Mouse (Mus musculus) forebrain, postnatal 0 days (tissue): ENCODE data around the gene Kif24. TPM values are rescaled to one million over a fixed set of nuclear protein-coding genes. Genes with fewer than 3 reads are reported as not detected.

ENCODE experiments used
- ATAC-seq: fragments of 200-750 bp; cut with Nextera tagmentation; 2 replicates; pipeline ENCODE4 v1.8.0; 2017; ENCODE audit warnings: mild to moderate bottlenecking, moderate library complexity
- DNase-seq: peaks from one replicate; pipeline ENCODE4 v3.0.0-alpha.2; 2015
- H3K27ac ChIP-seq: fragments of 300-500 bp; sonication (generic); 2 replicates; pipeline ENCODE4 v1.5.1; 2014; ENCODE audit warnings: low read depth, mild to moderate bottlenecking, antibody characterized with exemption, low read length, moderate library complexity, mixed read lengths
- H3K27me3 ChIP-seq: fragments of 300-500 bp; sonication (generic); 2 replicates; pipeline ENCODE4 v1.6.1; 2014; ENCODE audit warnings: mild to moderate bottlenecking, low read length, mixed read lengths; ENCODE audit not compliant: insufficient read depth
- H3K36me3 ChIP-seq: fragments of 300-500 bp; sonication (generic); 2 replicates; pipeline ENCODE4 v1.6.1; 2014; ENCODE audit warnings: mild to moderate bottlenecking, moderate library complexity; ENCODE audit not compliant: insufficient read depth
- H3K4me1 ChIP-seq: fragments of 300-500 bp; sonication (generic); 2 replicates; pipeline ENCODE4 v1.6.1; 2014; ENCODE audit warnings: antibody characterized with exemption; ENCODE audit not compliant: insufficient read depth
- H3K4me2 ChIP-seq: fragments of 300-500 bp; sonication (generic); 2 replicates; pipeline ENCODE4 v1.6.1; 2014; ENCODE audit warnings: low read depth, mild to moderate bottlenecking, moderate library complexity
- H3K4me3 ChIP-seq: fragments of 300-500 bp; sonication (generic); 2 replicates; pipeline ENCODE4 v1.5.1; 2014; ENCODE audit warnings: low read depth, low read length, mixed read lengths
- H3K9ac ChIP-seq: fragments of 300-500 bp; sonication (generic); 2 replicates; pipeline ENCODE4 v1.6.1; 2014; ENCODE audit warnings: mild to moderate bottlenecking
- H3K9me3 ChIP-seq: fragments of 300-500 bp; sonication (generic); 2 replicates; pipeline ENCODE4 v1.6.1; 2016; ENCODE audit warnings: low read length
- CTCF ChIP-seq: sonication (generic); IDR thresholded peaks from 2 replicates; pipeline ENCODE4 v1.5.1; 2016; ENCODE audit warnings: antibody characterized with exemption, control low read depth, low read depth
- WGBS: fragments of 180-500 bp; shearing (Covaris S2); extraction: QIAGEN DNeasy Blood & Tissue Kit; methylation state at CpG from one replicate; pipeline ENCODE4 v1.1.7; 2014; 5-methylcytosine and 5-hydroxymethylcytosine counted together
- polyA plus RNA-seq: library from polyadenylated mRNA; unstranded; fragments of >200 nt; fragmentation: Nextera tagmentation; extraction: Ambion mirVana; gene quantifications from 2 replicates; pipeline ENCODE4 v1.2.1, GENCODE M21; 2015
- total RNA-seq: library from RNA; depleted of rRNA; stranded (reverse); fragments of >200 nt; gene quantifications from 2 replicates; pipeline ENCODE4 v1.2.3, GENCODE M21; 2014

Gene Kif24
- total and polyA plus RNA-seq, 2 experiments from 2014 or later: 1.8 to 4.2 TPM

GRCm38 (mm10) chr4:41506156-41506555, 41.5 kb upstream of the Kif24 start:
- Histone ChIP-seq H3K4me2 (peak overlapping the region; percentile 90), H3K4me1 (0 out of 2 replicates have a peak, but pooled peaks cover 7% of the 10 kb centered on the region), H3K9me3 (no peaks in the 10 kb centered on the region), H3K27ac (peak overlapping the region; percentile 74; the same call in 1 of the 2 replicates), H3K36me3 (no peaks in the 10 kb centered on the region), H3K27me3 (peaks cover 4% of the 10 kb centered on the region; the same call in 1 of the 2 replicates), H3K4me3 (no peak overlapping the region; the same call in 1 of the 2 replicates), H3K9ac (0 out of 2 replicates have a peak overlapping the region, but pooled peaks have one; percentile 74)
- TF ChIP-seq CTCF: peak; percentile 72
- ATAC-seq (no peak), DNase-seq (peak; percentile 70)
- WGBS: 16% methylated on average over 13 of the region's 13 CpGs

GRCm38 (mm10) chr4:41505131-41505551, 40.5 kb upstream of the Kif24 start:
- Histone ChIP-seq H3K36me3 (no peaks in the 10 kb centered on the region), H3K9me3 (no peaks in the 10 kb centered on the region), H3K4me2 (no peak overlapping the region), H3K4me1 (0 out of 2 replicates have a peak, but pooled peaks cover 7% of the 10 kb centered on the region), H3K9ac (no peak overlapping the region), H3K27ac (no peak overlapping the region), H3K4me3 (no peak overlapping the region), H3K27me3 (peaks cover 13% of the 10 kb centered on the region)
- peak; percentile 38 for TF ChIP-seq CTCF
- ATAC-seq (no peak), DNase-seq (no peak)
- 57% methylated on average over 11 of the region's 11 CpGs for WGBS

- 74% methylated on average over 5 of the region's 5 CpGs for WGBS
- Histone ChIP-seq H3K27ac (no peak overlapping the region), H3K9ac (no peak overlapping the region), H3K4me1 (0 out of 2 replicates have a peak, but pooled peaks cover 7% of the 10 kb centered on the region), H3K36me3 (no peaks in the 10 kb centered on the region), H3K4me3 (no peak overlapping the region), H3K27me3 (peaks cover 21% of the 10 kb centered on the region), H3K9me3 (no peaks in the 10 kb centered on the region), H3K4me2 (no peak overlapping the region)
- DNase-seq (no peak), ATAC-seq (no peak)
- TF ChIP-seq CTCF: peak; percentile 53
These were observed 39.6 kb upstream of the Kif24 start for GRCm38 (mm10) chr4:41504325-41504724.

GRCm38 (mm10) chr4:41502986-41503412, 38.3 kb upstream of the Kif24 start, which contains the start of gene AI464131:
Gene AI464131 (minus strand): TSS chr4:41503076.
- H3K36me3 ChIP-seq: no peaks in the 10 kb centered on the region
- H3K27ac ChIP-seq: no peak within 1 kb of the TSS
- peak; percentile 91 for DNase-seq
- H3K4me3 ChIP-seq: peak within 1 kb of the TSS; percentile 33
- H3K9ac ChIP-seq: peak within 1 kb of the TSS; percentile 35
- peak within 1 kb of the TSS; percentile 56 for H3K4me2 ChIP-seq
- TF ChIP-seq CTCF: peak; percentile 24; the same call in 1 of the 2 replicates
- peak; percentile 80 for ATAC-seq
- 2% methylated on average over 18 of the region's 18 CpGs for WGBS
- no peaks in the 10 kb centered on the region for H3K9me3 ChIP-seq
- H3K27me3 ChIP-seq: peaks cover 26% of the 10 kb centered on the region
- H3K4me1 ChIP-seq: 0 out of 2 replicates have a peak, but pooled peaks cover 7% of the 10 kb centered on the region

- H3K4me3 ChIP-seq: peak overlapping the region; percentile 33
- DNase-seq (no peak), ATAC-seq (peak; percentile 1; the same call in 1 of the 2 replicates)
- peak overlapping the region; percentile 35 for H3K9ac ChIP-seq
- WGBS: 11% methylated on average over 20 of the region's 20 CpGs
- TF ChIP-seq CTCF: no peak
- peak overlapping the region; percentile 56 for H3K4me2 ChIP-seq
- H3K27ac ChIP-seq: no peak overlapping the region
- no peaks in the 10 kb centered on the region for H3K9me3 ChIP-seq
- H3K4me1 ChIP-seq: 0 out of 2 replicates have a peak, but pooled peaks cover 9% of the 10 kb centered on the region
- H3K27me3 ChIP-seq: peaks cover 27% of the 10 kb centered on the region
- no peaks in the 10 kb centered on the region for H3K36me3 ChIP-seq
These were observed 37.7 kb upstream of the Kif24 start for GRCm38 (mm10) chr4:41502171-41502940.

- DNase-seq (no peak), ATAC-seq (no peak)
- Histone ChIP-seq H3K27ac (no peak overlapping the region), H3K4me2 (no peak overlapping the region), H3K4me3 (no peak overlapping the region), H3K9me3 (no peaks in the 10 kb centered on the region), H3K9ac (no peak overlapping the region), H3K36me3 (no peaks in the 10 kb centered on the region), H3K27me3 (peaks cover 32% of the 10 kb centered on the region), H3K4me1 (0 out of 2 replicates have a peak, but pooled peaks cover 9% of the 10 kb centered on the region)
- 87% methylated on average over 4 of the region's 4 CpGs for WGBS
- no peak for TF ChIP-seq CTCF
These were observed 36.1 kb upstream of the Kif24 start for GRCm38 (mm10) chr4:41500787-41501186.

GRCm38 (mm10) chr4:41499619-41500018, 34.9 kb upstream of the Kif24 start:
- Histone ChIP-seq H3K27me3 (peaks cover 32% of the 10 kb centered on the region), H3K9ac (no peak overlapping the region), H3K4me1 (0 out of 2 replicates have a peak, but pooled peaks cover 9% of the 10 kb centered on the region), H3K4me3 (no peak overlapping the region), H3K4me2 (no peak overlapping the region), H3K27ac (no peak overlapping the region), H3K9me3 (no peaks in the 10 kb centered on the region), H3K36me3 (no peaks in the 10 kb centered on the region)
- ATAC-seq: no peak
- DNase-seq: no peak
- 60% methylated on average over 8 of the region's 8 CpGs for WGBS
- no peak for TF ChIP-seq CTCF
